Mouse (Mus musculus) thymus, adult 2 months (tissue): Measurements from ENCODE around the gene Mrps18a.

Experiments
- CTCF ChIP-seq: fragments of 200-500 bp; IDR thresholded peaks from 2 replicates; pipeline ENCODE4 v1.5.1; 2012; ENCODE audit warnings: mild to moderate bottlenecking, control low read depth, low read length, moderate library complexity, borderline replicate concordance; ENCODE audit not compliant: control insufficient read depth, poor library complexity, insufficient read depth; ENCODE audit errors: extremely low read depth
- POLR2A ChIP-seq: fragments of 200-500 bp; IDR thresholded peaks from 2 replicates; pipeline ENCODE4 v1.6.1; 2012; ENCODE audit warnings: mild to moderate bottlenecking, low read length, control low read depth, moderate library complexity; ENCODE audit not compliant: control insufficient read depth, poor library complexity, insufficient read depth; ENCODE audit errors: extremely low read depth

GRCm38 (mm10) chr17:46091899-46092298 lies 18.9 kb upstream of the Mrps18a start:
- TF ChIP-seq POLR2A (no peak), CTCF (no peak)
